Mouse (Mus musculus): ENCODE results near the gene Prkx.

GRCm38 (mm10) chrX:77733930-77734536 is 62.0 kb downstream of the Prkx start:
- TF ChIP-seq CTCF (IDR thresholded peaks at IDR 0.05; ENCODE audit: control insufficient read depth, insufficient read depth, insufficient replicate concordance, low read depth, low read length) (no peak), POLR2A (IDR thresholded peaks at IDR 0.05; ENCODE audit: control insufficient read depth, low read depth, low read length) (no peak)
